Mouse (Mus musculus) left cerebral cortex, adult 2 months (tissue): ENCODE data around the gene Arl10. TPM values are rescaled to one million over a fixed set of nuclear protein-coding genes. Genes with fewer than 3 reads are reported as not detected.

ENCODE experiments used
- DNase-seq, 2 experiments: peaks; one replicate each; pipeline ENCODE4 v3.0.0; 2021 to 2022; ENCODE audit warnings: low spot score in 2 of 2, mixed read lengths in 1 of 2; ENCODE audit errors: extremely low spot score in 1 of 2
- H3K27ac ChIP-seq: fragments of 200-600 bp; 2 replicates; pipeline ENCODE4 v1.8.1; 2022
- H3K4me3 ChIP-seq: fragments of 200-600 bp; 2 replicates; pipeline ENCODE4 v1.8.1; 2022
- CTCF ChIP-seq: fragments of 200-600 bp; IDR thresholded peaks from 2 replicates; pipeline ENCODE4 v1.8.1; 2022; ENCODE audit warnings: antibody characterized with exemption, mild to moderate bottlenecking, moderate library complexity
- intact Hi-C: fragments of 180-260 bp; cut with DNase I; formaldehyde crosslinking; loops from one replicate; pipeline ENCODE4 v1.15.1; 2025
- total RNA-seq, 2 experiments: library from RNA; stranded (reverse); gene quantifications; 2 replicates each; pipeline ENCODE4 v1.2.3; 2021

Gene Arl10
- total RNA-seq, 2 experiments from 2014 or later: 24.1 to 25.6 TPM

GRCm38 (mm10) chr13:54589414-54589995 lies 14.7 kb downstream of the Arl10 start:
- TF ChIP-seq CTCF: no peak
- peak overlapping the region; percentile 89 for H3K4me3 ChIP-seq
- peak overlapping the region; percentile 58; the same call in 1 of the 2 replicates for H3K27ac ChIP-seq
- DNase-seq: peak in 1 of 2 experiments; percentile 42
- intact Hi-C loops: loop anchor here (2.0 kb wide), 1 partner anchor 15 kb away; the partner anchor contains the start of gene Arl10

GRCm38 (mm10) chr13:54589996-54590951 lies 15.5 kb downstream of the Arl10 start, which contains the start of the genes Nop16 and Higd2a:
Gene Nop16, minus strand, starts transcription at chr13:54590090.
Gene Higd2a, plus strand, starts transcription at chr13:54590207.
- TF ChIP-seq CTCF: no peak
- intact Hi-C loops: loop anchor here (1.0 to 2.0 kb wide), 4 partner anchors 15 to 31 kb away; partner anchors contain the start of genes Arl10, Cltb and Faf2
- Histone ChIP-seq H3K27ac (peak within 1 kb of the TSS; percentile 95), H3K4me3 (peak within 1 kb of the TSS; percentile 89)
- peak; percentile 92 to 96 for DNase-seq

GRCm38 (mm10) chr13:54591776-54592356 lies 17.1 kb downstream of the Arl10 start:
- Histone ChIP-seq H3K4me3 (peak overlapping the region; percentile 89), H3K27ac (no peak overlapping the region)
- no peak for DNase-seq
- no peak for TF ChIP-seq CTCF
- intact Hi-C loops: loop anchor here (2.0 kb wide), 1 partner anchor 19 kb away; the partner anchor contains the start of gene Cltb

GRCm38 (mm10) chr13:54593617-54594016 lies 18.8 kb downstream of the Arl10 start:
- no peak for DNase-seq
- Histone ChIP-seq H3K27ac (no peak overlapping the region), H3K4me3 (no peak overlapping the region)
- intact Hi-C loops: no loop called here
- no peak for TF ChIP-seq CTCF

GRCm38 (mm10) chr13:54596107-54596690 lies 21.4 kb downstream of the Arl10 start:
- no peak overlapping the region for H3K27ac ChIP-seq
- no peak for TF ChIP-seq CTCF
- DNase-seq: no peak
- intact Hi-C loops: no loop called here
- H3K4me3 ChIP-seq: no peak overlapping the region

GRCm38 (mm10) chr13:54596870-54597269 lies 22.1 kb downstream of the Arl10 start:
- intact Hi-C loops: no loop called here
- DNase-seq: no peak
- H3K27ac ChIP-seq: no peak overlapping the region
- no peak overlapping the region for H3K4me3 ChIP-seq
- no peak for TF ChIP-seq CTCF

GRCm38 (mm10) chr13:54598622-54599143 lies 23.9 kb downstream of the Arl10 start:
- no peak for DNase-seq
- intact Hi-C loops: no loop called here
- H3K27ac ChIP-seq: no peak overlapping the region
- TF ChIP-seq CTCF: no peak
- no peak overlapping the region for H3K4me3 ChIP-seq

- intact Hi-C loops: no loop called here
- Histone ChIP-seq H3K27ac (no peak overlapping the region), H3K4me3 (no peak overlapping the region)
- no peak for DNase-seq
- TF ChIP-seq CTCF: no peak
Observed at GRCm38 (mm10) chr13:54602639-54603111, 27.9 kb downstream of the Arl10 start.

GRCm38 (mm10) chr13:54603501-54603900 lies 28.7 kb downstream of the Arl10 start:
- intact Hi-C loops: no loop called here
- no peak overlapping the region for H3K27ac ChIP-seq
- TF ChIP-seq CTCF: no peak; the same call in 1 of the 2 replicates
- DNase-seq: no peak
- H3K4me3 ChIP-seq: no peak overlapping the region

- H3K4me3 ChIP-seq: no peak overlapping the region
- intact Hi-C loops: no loop called here
- no peak for TF ChIP-seq CTCF
- H3K27ac ChIP-seq: no peak overlapping the region
- DNase-seq: no peak
Observed at GRCm38 (mm10) chr13:54604221-54604620, 29.4 kb downstream of the Arl10 start.

- Histone ChIP-seq H3K27ac (peak overlapping the region; percentile 18; the same call in 1 of the 2 replicates), H3K4me3 (no peak overlapping the region)
- TF ChIP-seq CTCF: no peak
- DNase-seq: no peak
- intact Hi-C loops: no loop called here
Observed at GRCm38 (mm10) chr13:54605426-54605825, 30.6 kb downstream of the Arl10 start.
